Mouse (Mus musculus): Measurements from ENCODE around the gene Gtf3c5.

Gene Gtf3c5

DNA sequence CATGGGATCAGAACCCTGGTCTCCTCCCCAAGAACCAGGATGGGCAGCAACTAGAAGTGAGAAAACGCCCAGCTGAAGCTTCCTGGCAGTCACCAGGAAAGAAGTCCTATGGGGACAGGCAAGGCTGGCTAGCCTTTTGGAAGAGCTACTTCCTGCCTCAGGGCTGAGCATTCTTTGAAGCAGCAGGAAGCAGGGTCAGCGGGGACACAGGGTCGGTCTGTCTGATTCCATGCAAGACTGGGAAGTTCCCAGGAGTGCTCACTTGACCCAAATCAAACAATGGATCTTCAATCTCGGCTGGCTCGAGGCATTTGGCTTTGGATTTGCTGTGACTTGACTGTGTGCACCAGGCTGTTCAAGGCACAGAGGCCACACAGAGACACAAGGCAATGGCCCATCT lies 17.0 kb downstream of the Gtf3c5 start:
- DNase-seq: peak; percentile 66 to 67

DNA sequence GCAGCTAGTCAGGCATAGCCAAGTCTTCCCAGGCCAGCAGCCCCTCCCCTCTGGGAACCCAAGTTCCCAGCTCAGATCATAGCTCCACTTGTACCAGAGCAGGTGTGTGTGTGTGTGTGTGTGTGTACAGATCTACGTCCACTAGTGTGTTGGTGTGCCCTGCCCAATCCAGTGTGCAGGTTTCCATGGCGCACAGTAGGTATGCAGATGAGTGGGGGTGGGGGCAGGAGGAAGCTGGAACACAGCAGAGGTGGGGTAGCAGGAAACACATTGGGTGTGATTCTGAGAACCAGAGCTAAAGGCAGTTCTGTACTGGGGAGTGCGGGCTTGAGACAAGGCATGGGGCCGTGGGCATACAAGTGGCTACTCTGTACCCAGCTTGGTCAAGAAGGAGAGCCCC lies 19.2 kb downstream of the Gtf3c5 start:
- DNase-seq: no peak

DNA sequence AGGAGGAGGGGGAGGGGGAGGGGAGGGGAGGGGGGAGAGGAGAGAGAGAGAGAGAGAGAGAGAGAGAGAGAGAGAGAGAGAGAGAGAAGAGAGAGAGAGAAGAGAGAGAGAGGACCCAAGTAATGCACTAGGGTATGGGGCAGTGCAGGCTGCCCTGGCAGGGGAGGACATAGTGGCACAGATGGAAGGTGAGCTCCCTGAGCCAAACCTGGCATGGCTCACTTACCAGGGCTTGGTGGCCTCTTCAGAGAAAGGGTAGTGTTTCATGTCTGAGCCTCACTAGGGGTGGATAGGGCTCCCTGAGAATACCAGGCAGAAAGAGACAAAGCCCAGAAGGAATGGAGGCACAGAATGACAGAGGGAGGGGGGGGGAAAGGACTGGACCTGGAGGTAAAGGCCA lies 19.7 kb downstream of the Gtf3c5 start:
- no peak for DNase-seq

DNA sequence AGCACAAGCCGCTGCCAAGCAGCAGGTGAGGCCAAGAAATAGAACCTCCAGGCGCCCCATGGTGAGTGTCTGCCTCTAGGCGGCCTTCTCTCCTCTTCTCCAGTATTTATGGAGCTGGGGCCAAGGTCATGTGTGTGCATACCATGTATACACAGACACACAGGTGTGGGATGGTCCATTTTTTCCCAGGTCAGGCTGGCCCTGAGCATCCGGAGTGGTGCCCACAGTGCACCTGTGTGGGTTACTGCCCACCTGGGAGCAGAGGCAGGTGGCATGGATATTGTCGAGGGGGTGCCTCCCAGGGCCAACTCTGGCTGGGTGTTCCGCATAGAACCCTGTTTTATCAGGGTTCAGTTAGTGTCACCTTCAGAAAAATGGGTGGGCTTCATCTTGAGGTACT lies 20.2 kb downstream of the Gtf3c5 start, which contains the start of gene Cel:
TSS of gene Cel (minus strand) at position 101 of the 400 bp plus-strand sequence.
- DNase-seq: no peak

DNA sequence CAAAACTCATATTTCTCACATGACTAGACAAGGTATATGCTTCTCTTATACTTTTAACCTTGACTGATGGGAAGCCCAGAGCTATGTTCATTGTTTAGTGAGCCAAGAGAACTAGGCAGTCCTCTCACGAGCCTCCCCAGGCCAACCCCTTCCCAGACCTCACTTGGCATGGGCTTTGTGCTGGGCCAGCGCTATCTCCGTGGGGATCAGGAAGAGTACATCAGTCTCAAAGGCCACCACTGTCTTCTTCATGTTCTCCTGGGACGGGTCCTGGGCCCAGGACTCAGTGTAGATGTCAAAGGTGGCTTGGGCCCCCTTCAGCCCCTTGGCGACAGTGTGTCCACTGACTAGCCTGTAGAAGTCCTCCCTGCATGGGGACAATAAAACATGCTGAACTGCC lies 26.1 kb downstream of the Gtf3c5 start:
- DNase-seq: no peak

DNA sequence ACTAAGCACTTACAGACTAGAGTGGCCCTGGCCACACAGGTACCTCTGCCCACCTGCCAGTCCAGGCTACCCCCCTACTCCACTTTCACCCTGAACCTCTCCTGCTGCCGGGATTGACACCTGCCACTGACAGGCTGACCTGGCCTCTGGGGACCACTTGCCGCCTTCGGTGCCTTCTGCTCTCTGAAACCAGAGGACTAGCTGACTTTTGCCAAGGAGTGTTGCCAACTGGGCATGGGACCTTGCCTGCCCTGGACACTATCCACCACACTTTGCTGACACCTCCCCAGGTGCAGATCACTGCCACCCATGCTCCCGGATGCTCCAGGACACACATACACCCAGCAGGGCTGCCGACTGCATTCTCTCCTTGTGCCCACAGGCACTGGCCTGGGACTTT lies 31.2 kb downstream of the Gtf3c5 start:
- no peak for DNase-seq

DNA sequence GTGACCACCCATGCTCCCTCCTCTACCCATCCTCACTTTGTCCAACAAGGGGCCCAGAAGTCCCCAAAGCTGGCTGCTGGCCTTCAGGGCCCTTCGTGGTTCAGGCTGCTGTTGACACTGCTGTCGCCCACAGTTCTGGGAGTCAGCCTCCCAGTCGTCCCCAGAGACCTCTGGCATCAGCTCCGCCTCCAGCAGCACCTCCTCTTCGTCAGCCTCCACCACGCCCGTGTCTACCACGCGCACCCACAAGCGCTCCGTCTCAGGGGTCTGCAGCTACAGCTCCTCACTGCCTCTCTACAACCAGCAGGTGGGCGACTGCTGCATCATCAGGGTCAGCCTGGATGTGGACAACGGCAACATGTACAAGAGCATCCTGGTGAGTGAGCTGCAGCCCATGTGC lies 34.4 kb downstream of the Gtf3c5 start:
- DNase-seq: no peak

DNA sequence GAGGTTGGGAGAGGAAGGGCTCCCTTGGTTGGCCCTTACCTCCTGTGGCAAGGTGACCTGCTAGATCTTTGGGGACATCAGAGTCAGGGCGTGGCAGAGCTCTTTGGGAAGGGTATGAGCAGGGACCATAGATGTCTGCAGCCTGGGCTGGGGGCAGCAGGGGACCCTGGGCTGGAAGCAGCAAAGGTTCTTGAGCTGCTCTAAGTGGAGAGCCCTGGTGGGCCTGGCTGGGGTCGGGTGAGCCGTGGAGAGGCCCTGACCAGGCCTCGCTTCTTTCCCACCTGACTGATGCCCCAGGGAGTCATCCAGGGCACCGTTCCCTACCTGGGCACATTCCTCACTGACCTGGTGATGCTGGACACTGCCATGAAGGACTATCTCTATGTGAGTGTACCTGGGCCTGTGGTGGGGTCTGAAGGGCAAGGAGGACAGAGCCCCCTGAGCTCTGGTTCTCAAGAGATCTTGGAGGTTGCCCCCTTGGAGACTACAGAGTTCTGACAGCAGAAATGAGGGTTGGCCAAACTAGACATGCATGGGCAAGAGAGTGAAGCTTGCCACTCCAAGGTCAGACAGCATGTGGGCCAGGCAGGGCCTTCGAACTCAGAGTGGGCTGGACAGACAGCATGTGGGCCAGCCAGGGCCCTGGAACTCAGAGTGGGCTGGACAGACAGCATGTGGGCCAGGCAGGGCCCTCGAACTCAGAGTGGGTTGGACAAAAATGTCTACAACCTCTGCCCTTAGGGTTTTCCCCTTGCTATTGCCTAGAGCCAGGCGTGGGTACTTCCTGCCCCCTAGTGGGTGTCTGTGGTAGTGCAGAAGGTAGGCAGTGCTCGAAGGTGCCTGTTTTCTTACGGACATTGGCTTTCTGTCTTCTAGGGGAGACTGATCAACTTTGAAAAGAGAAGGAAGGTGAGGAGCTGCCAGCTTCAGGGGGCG lies 36.0 kb downstream of the Gtf3c5 start:
- DNase-seq: peak; percentile 89 to 93

DNA sequence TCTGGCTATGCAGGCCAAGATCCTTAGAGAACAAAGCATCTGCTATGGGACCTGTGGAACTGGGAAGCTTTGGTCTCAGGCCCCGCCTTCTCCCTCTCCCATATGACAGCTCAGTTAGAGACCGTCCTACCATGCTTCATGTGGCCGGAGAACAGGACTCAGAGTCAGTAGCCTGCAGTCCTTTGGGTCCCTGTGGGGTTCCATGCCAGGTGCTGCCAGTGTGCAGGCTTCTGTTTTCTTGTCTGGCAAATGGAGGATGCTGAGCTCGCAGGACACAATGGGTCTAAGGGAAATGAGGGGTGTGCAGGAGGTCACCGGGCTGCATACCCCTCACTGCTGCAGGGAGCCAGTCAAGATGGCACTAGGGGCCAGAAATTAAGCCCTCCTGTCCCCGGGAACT lies 37.0 kb downstream of the Gtf3c5 start:
- DNase-seq: no peak

DNA sequence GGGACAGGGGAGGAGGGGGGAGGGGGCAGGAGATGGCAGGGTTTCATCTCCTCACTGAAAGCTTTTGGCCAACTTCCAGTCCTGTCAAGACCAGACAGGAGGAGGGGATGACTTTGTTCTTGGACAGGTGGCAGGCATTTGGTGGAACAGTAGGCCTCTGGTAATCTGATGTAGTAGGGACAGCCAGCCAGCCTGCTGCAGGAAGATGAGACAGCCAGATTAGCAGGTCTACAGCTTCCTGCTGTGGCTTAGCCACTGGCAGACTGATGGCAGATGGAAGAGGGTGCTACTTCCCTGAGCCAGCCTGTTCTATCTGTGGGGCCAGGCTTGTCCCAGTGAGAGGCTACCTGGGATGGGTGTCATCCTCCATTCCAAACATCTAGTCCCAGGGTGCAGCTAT lies 37.6 kb downstream of the Gtf3c5 start:
- DNase-seq: no peak

DNA sequence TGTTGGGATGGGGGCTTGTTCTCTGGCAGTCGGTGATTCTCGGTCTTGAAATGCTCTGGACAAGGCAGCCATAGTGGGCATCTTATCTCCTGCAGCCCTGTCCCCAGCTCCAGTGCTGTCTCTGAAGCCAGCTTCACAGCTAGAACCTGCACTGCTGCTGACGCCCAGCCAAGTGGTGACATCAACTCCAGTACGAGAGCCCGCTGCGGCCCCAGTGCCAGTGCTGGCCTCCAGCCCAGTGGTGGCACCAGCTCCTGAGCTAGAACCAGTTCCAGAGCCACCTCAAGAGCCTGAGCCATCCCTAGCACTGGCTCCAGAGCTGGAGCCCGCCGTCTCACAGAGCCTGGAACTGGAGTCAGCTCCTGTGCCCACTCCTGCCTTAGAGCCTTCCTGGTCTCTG lies 39.7 kb downstream of the Gtf3c5 start:
- DNase-seq: no peak

DNA sequence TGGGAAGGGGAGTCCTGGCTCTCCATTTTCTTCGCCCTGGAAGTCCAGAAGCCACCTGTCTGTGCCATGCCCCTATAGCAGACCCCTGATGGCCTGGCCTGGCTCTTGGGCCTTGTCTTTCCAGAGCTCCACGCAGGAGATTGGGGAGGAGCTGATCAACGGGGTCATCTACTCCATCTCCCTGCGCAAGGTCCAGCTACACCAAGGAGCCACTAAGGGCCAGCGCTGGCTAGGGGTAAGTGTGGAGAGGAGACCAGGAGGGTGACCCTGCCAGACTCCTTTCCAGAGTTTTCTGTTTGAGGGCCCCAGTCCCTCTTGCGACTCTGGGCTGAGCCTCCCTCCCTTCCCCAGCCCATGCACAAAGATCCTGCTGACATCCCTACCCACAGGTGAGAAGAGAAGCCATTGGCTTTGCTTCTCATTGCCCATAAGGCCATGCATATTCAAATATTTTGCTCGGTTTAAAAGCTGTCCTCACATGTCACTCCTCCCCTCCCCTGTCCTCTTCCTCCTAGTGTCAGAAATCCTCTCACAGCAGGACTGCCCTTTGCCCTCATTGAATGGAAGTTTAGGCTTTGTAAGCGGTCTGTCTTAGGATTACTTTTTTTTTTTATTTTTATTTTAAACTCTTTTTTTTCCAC lies 42.8 kb downstream of the Gtf3c5 start:
- no peak for DNase-seq

DNA sequence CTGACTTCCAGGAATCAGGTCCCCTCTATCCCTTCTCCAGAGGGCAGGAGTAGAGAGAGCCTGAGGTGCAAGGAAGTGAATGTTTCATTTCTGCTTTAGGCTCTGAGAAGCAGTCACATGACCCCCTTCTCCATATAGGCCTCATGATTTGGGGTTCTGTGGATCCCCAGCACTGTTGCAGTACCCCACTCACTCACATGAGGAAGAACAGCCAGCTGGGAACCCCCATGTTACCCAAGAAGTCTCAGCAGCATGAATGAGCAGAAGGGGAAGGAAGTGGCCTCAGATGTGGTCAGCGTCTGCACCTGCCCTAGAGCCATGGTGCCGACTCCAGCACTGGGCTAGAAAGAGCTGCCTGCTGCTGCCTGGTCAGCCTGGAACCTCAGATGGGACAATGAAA lies 43.6 kb downstream of the Gtf3c5 start:
- DNase-seq: no peak

DNA sequence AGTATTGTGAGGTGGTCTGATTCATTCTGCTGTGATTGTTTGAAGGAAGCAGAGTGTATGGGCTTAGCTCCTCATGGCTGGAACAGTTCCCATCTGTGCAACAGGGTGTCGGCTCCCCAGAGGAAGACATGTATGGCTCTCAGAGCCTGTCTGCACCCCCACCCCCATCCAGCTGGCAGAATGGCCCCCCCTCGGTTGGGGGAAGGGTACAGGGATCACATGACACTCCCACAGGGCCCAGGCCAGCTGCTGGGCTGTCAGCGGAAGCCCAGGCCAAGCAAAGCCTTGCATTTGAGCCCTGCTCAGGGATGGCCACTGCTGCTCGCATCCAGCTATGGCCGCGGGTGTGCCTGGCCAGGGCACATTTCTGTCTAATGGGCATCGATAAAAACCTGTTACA lies 44.3 kb downstream of the Gtf3c5 start:
- peak in 1 of 2 experiments; percentile 65 for DNase-seq

DNA sequence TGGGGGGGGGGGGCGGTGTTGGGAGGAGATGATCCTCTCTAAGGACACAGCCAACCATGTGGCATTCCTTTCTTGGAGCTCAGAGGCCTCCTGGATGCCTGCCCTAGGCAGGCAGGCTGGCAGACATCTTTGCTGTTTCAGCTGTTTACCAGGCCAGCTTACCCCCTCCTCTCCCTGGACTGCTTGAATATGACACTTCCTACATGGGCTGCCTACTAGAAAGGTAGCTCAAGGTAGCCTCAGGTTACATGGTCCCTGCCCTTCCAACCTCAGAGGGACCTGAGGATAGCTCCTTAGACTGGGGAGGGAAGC lies 44.8 kb downstream of the Gtf3c5 start:
- no peak for DNase-seq

DNA sequence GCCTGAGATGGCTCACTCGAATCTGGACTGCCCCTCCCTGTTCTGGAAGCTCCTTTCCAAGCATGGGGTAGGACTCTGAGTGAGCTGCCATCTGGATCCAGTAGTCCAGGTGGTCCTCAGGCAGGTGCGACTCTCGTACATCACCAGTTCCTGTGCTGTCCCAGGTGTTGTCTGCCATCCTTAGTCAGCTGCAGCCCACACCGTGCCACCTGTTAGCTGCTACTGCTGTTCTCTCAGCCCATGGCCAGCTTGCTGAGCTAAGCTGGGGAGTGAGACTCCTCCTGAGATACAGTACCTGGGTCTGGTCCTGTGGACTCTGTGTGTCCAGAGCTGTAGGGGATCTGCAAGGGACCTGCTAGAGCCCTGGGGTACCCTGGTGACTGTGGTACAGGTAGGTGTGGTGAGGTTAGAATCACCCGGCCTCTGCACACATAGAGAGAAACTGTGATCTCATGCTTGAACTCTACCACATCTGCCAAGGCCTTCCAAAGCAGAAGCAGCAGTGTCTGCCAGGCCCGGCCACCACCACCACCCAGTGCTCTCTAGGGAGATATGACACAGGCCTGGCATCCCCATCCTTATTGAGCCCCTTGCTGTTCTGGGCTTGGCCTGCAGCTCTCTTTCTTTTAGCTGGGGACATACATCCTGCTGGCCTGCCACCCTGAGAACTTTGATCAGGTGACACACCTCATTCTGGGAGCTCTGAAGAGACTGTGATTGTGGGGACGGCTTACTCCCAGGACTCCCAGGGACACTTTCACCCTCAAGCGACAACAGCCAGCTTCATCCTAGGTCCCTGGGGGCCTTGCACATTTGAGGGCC lies 45.3 kb downstream of the Gtf3c5 start:
- DNase-seq: no peak

DNA sequence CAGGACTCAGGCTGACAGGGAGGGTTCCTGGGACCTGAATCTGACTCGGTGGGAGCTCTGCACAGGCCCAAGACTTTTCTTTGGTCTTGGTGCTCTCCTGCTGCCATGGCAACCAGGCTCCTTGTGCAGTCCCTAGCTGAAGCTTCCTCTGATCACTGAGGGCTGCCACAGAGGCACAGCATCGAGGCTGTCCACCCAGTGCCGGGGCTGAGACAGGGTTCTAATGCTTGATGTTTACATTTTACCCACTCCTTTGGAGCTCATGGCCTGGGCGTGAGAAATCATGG lies 46.0 kb downstream of the Gtf3c5 start:
- DNase-seq: no peak

DNA sequence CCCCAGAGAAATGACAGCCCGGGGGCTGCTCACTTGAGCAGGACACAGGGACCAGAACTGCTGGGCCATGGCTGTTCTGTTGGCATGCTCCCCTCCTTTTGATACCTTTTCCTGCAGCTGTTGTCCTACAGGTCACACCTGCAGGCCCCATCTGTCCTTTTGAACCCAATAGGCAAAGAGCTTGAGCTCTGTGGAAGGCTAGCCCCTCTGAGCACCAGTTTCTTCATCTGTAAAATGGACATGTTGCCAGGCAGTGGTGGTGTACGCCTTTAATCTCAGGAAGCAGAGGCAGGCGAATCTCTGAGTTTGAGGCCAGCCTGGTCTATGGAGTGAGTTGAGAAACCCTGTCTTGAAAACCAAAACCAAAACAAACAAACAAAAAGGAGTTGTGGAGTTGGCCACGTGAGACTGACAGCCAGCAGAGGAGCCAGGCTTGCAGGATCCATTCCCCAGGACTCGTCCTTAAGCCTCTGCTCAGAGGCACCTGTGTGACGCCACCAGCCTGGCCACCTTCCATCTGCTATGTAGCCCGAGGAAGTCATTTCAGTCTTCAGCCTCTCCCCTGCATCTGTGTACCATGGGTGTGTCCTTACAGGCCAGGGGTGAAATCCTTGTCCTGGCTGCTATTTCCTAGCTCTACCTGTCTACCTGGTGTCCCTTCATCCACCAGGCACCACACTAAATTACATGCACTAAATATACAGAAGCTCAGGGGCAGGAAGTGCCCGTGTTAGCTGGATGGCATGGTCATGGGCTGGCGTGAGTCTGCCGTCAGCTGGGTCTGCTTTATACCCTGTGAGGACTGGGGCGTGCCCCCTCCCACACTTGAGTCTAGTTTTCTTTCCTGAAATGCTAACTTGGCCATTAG lies 46.6 kb downstream of the Gtf3c5 start:
- DNase-seq: no peak

DNA sequence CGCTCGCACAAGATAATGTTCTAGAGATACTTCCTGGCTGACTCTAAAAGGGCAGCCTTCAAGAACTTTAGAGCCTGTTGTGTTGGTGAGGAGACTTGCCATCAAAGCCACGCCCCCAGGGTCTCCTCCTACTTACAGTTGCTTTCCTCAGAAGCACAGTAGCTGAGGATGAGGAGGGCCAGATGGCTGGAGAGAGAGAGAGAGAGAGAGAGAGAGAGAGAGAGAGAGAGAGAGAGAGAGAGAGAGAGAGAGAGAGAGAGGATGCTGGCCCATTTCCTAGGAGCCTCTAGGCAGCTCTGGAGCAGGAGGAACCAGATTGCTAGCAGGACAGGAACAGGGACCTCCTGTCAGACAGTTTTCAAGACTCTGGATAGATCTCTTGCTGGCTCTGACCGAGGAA lies 47.4 kb downstream of the Gtf3c5 start:
- DNase-seq: no peak

DNA sequence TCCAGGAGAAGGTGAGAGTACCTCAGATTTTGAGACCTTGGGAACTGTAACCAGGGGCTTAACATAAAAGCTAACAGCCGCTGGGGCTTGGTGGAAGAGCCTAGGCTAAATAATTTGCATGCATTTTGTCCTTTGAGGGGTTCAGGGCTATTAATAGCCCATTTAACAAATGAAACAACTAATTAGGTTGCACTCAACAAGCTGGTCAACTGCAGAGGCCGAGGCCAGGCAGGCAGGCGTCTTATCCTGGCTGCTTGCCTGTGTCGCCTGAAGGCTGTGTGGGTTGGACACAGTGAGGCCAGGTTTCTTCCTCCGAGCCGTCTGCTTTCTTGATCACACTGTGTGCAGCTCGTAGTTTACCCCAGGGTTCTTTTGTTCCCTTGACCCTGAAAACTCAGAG lies 47.9 kb downstream of the Gtf3c5 start:
- DNase-seq: no peak

DNA sequence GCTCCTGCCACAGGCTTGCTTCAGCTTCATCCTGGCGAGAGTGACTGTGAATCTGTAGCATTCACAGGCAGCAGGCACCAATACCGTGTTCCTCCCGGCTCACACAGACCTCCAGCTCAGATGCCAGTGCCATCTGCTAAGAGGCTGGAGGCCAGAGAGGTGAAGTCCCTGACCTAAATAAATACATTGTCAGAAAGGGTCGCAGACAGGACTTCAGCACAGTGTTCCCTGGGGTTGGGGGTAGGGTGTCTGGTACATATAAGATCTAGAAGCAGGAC lies 48.3 kb downstream of the Gtf3c5 start:
- no peak for DNase-seq

DNA sequence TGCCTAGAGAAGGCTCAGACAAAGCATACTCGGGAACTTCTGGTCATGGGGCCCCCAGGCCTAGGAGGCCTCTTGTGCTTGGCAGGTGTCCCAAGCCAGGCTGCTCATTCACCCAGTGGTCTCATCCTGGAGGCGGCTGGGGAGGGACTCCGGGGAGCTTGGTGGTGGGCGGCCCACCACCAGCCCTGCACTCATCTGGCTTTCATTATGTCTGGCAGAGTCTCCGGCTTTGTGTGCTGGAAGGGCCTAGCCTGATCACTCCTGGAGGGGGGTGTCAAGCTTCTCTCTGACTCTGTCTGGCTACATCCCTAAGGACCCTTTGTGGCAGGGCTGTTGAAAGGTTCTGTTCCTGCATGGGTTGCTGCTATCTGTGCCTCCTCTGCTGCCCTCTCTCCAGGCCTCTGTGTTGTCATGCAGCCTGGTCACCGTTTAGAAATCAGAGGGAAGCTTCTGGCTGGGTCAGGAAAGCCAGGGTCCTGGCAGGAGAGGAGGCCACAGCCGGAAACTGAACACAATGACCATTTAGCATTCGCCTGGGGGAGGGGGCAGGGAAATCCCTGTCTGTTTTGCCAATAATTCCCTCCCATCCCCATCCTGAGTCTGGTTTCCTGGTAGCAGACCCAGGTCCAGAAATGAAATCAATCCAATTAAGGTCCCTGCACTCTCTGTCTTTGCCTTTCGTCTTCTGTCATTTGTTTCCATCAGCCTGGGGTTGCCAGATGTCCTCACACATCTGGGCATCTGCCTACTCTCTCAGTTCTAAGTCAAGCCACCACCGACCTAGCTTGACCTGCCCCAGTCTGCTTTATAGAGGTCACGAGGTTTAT lies 48.9 kb downstream of the Gtf3c5 start:
- DNase-seq: peak; percentile 65 to 73
